Mouse (Mus musculus) spleen, embryonic (tissue): Measurements from ENCODE around the gene 1600014C23Rik.

Experiments used
- CTCF ChIA-PET: fragments of 350-600 bp; sonication (Branson Sonifier 250); formaldehyde crosslinking; loops from one replicate; lab custom pipeline; 2022; lab: Charles Lee

The 1600014C23Rik gene

DNA sequence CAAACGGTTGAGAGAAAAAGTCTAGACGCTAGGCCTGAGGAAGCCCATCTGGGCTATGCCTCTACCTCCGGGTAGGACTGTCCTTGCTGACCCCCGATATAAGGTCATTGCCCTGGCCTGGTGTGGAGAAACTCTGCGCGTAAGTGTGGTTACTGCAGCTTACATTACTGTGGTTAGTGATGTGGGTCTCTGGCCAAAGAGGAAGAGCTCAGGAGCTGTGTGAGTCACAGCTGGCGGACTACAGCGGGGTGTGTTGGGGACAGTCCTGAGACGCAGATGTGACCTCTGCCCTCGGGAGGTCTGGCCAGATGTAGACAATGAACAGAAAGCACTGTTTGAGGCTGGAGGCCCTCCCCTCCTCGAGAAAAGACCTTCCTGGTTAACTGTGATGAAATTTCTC lies 19.0 kb upstream of the 1600014C23Rik start:
- CTCF ChIA-PET = no interaction called here

DNA sequence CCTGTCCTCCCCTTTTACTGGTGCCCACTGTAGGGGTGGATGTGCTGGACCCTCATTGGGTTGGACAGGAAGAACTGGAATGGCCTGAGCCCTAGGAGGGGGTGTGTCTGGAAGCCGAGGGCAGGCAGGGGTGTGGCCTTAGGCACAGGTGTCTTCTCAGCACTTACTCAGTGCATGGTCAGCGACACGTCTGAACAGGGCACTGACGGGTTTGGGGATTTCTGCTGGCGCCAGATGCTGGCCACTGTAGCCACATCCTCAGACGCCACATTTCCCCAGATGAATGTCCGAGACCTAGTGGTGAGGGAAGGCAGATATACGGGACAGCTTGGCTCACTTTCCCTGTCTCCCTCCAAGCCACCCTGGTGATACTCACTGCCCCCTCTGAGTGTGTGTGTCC lies 18.4 kb upstream of the 1600014C23Rik start:
- CTCF ChIA-PET = no interaction called here

DNA sequence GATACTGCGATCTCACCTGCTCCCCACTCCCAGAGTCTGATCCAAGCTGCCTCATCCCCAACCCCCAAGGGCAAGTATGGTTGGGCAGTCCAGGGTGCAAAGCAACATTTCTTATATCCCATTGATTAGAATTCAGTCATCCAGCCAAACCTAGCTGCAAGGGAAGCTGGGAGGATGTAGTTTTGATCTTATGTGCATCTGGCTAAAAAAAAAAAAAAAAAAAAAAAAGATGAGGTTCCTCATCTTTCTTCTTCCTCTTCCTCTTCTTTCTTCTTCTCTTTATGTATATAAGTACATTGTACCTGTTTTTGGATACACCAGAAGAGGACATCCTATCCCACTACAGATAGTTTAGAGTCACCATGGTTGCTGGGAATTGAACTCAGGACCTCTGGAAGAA lies 17.7 kb upstream of the 1600014C23Rik start:
- CTCF ChIA-PET = no interaction called here

GRCm38 (mm10) chr17:45749100-45749499 lies 15.5 kb upstream of the 1600014C23Rik start:
- CTCF ChIA-PET = no interaction called here

DNA sequence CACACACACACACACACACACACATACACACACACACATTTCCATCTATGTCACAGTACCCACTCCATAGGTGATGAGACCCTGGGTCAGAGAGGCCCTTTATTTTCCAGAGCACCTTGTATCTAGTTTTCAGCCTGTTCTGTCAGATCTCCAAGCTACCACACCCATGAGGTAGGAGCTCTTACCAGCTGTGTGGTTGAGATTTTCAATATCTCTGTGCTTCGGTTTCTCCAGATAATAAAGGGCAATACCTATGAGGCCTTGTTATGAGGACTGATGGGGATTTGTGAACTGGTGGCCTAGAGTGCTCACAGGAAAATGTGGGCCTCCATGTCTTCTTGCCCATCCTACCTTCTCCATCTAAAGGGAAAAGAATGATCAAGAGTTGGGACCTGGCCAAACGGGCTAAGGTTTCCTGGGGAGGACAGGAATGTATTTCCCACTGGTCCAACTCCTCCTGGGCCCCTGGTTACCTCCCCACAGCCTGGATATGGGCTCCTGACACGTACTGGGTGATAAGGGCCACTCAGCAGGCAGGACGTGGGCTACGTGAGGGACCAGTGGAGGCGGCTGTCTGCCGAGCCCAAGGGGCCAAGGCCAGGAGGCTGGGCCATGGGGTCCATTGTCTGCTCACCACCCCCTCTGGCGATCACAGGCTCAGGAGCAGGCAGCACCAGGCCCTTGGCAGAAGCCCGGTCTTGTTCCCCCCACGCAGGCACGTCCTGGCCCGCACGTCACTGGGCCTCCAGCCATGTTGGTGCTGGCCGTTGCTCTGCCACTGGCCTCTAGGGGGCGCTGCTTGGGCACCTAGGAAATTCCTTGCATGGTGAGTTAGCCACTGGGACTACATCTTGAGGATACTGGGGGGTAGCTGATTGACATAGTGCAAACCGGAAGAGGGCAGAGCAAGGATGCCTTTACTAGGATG lies 14.5 kb upstream of the 1600014C23Rik start:
- CTCF ChIA-PET = no interaction called here

- CTCF ChIA-PET = no interaction called here
These were observed 13.6 kb upstream of the 1600014C23Rik start for GRCm38 (mm10) chr17:45747293-45747692.

DNA sequence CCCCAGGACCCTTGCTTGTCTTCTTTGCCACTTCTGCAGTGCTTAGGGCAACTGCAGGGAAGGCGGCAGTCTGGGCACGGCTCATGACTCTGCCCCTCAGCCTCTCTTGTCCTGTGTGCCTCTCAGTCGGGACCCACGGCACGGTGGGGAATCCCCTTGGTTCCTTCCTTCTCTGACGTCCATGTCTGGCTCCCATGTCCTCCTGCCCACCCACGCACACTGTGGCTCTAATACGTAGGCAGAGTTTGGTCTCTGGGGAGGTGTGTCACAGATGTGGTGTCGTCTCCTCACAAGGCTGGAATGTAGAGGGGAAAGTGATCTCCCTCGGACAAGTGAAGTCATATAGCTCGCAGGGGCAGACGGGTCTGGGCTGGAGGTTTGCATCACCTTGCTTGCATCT lies 13.1 kb upstream of the 1600014C23Rik start:
- CTCF ChIA-PET = no interaction called here

DNA sequence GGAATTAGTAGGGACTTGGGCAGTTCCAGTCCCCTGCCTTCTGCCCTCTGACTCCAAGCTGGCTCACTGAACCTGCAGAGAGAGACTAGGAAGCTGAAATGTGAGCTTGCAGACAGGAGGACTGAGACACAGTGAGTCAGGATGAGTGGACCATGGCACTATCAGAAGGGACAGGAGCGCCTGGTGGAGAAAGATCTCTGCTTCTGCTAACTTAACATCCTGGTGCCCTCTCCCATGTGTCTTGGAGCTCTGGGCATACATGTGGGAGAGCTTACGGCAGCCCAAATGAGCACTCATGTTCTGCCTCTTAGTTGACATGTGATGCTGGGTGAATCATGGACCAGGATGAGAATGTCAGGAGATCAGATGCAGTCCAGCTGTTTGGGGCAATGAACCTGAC lies 12.0 kb upstream of the 1600014C23Rik start:
- CTCF ChIA-PET = interaction anchor here (1.4 kb wide), 1 partner anchor 12 kb away, joined by 3 read pairs; the partner anchor contains the start of gene 1600014C23Rik

DNA sequence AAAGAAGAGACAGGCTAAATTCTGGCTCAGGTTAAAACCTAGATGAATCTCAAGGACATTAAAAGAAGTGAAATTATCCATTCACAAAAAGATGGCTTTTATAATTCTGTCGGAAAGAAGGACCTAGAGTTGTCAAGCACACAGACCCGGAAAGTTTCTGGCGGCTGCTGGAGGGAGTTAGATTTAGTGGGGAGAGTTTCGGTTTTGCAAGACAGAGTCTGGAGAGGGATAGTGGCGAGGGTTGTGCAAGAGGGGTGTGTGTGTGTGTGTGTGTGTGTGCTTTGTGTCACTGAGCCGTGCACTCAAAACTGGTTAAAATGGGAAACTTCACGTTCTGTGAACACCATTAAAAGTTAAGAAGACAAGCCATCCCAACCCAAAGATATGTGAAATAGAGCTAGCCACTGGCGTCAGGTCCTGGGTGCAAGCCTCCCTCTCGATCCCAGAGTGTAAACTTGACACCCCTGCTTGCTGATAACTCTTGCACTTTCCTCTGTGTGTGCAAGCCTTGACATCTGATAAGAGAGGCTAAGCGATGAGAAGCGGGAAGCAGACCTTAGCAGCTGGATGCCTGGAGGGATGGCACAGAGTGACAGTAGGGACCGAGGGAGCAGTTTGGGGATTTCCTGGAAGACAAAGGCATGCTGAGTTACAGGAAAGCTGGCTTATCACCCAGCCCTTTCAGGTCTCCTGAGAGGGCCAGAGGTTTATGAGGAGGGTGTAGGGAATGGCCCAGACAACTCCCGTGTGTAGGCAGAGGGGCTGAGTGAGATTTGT lies 8.9 kb upstream of the 1600014C23Rik start:
- CTCF ChIA-PET = no interaction called here

DNA sequence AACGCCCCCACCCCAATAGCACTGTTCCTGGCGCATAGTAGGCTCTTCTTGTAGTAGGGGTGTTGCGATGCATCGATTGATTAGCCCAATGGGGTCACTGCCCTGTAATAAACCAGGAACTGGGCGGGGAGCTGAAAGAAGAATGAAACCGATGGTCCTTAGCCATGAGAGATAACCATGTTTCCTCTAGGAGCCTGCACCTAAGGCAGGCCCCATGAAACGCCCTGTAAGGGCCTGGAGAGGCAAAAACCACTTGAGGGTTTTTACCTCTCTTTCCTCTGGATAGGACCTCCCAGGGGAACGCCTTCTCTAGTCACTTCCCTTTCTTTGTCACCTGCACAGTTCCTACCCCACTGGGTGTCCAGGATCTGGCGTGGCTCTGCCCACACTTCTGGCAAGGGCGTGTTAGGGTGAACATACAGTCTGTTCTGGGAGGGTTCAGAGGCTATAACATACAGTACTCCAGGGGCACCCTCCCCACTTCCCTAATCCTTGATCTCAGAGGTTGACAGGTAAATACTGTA lies 3.5 kb upstream of the 1600014C23Rik start:
- CTCF ChIA-PET = no interaction called here

DNA sequence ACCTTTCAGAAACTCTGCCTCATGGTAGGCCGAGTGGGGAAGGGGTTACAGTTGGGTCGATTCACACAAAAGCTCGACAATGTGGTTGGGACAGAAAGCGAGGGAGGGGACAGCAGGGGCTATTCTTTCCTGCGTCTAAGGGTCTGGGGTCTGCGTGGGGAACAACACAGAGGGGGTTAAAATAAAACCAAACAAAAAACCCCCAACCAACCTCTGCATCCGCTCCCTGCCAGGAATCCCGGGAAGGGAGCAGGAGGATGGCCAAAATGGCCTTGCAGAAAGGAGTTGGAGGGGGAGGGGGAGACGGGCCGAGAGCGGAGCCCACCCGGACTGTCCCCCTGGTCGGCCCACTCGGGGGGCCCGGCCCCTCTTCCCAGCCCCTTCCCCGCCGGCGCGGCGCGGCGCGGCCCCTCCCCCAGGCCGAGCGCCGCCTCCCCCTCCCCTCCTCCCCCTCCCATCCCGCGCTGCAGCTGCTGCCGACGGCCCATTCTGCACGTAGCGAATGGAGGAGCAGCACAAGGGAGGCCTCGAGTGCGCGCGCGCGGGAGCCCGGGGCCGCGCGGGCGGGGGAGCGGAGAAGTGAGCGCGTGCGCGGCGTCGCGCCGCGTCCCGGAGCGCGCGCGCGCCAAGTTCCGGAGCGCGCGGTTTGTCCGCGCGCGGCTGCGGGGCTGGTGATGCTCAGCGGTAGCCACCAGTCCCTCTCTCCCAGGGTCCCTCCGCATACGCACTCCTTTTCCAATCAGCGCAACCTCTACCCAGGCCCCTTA lies 2.9 kb upstream of the 1600014C23Rik start:
- CTCF ChIA-PET = interaction anchor here (5.8 kb wide), 1 partner anchor 296 kb away, joined by 27 read pairs; the partner anchor contains the start of gene Vegfa

DNA sequence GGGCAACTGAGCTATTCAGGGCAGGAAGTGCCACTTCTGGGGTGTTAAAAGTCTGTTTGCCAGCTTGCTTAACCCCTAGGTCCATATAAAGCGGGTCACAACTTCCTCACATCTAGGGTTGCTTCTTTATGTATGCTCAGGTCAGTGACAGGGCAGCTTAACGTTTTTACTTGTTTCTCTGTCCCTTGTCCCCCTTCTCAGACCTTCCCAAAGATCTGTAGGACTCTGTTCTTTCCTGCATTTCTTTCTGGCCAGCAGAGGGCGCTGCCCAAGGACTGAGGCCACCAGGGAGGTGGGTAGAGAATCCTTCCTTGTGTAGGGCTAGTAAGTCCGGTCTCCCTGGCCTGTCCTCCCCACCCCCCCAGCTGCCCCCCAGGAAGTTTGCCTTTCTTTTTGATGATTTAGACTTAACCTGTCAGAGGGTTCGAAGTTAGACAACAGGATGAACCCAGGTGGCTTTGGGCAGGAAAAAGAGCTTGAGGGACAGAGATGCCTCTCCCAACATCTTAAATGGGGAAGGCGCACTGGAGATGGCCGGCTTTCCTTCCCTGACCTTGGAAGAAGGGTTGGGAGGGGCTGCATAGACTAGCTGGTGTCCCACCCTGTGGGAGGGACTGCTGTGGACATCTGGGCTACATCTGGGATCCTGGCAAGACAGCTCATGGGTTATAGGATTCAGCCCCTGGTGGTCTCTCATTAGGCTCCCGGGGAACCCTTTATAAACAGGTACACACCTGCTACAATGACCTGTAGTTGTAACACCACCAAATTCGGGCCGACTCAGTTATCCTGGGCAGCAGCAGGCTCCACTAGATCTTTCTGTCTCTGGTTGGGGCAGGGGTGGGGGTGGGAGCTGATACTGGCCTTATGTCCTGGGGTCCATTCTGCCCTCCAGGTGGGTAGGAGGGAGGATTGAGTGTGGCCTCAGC lies 2.0 kb upstream of the 1600014C23Rik start:
- CTCF ChIA-PET = interaction anchor here (0.5 to 5.8 kb wide), 6 partner anchors 13 to 339 kb away, joined by 3 to 27 read pairs (median 4); partner anchors contain the start of gene Vegfa

GRCm38 (mm10) chr17:45734881-45735280 lies 1.2 kb upstream of the 1600014C23Rik start:
- CTCF ChIA-PET = interaction anchor here (0.5 to 5.8 kb wide), 4 partner anchors 17 to 340 kb away, joined by 3 to 27 read pairs (median 4); partner anchors contain the start of gene Vegfa

DNA sequence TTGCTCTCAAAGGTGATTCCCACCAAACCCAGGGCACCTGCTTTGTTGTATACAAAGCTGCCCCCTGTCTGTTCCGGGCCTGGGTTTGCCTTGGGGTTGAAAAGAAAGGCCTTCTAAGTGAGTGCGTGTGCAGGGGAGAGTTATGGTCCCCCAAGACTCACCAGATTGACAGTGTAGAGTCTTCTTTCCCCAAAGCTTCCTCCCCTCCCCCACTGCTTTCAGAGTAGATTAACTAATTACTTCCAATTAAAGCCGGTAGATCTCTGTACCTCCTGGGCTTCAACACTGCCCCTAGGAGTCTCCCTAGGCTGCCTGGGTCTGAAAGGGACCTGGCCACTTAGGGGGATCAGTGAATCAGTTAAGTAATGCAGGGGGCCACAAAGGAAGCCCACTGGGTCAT lies 689 bp upstream of the 1600014C23Rik start:
- CTCF ChIA-PET = interaction anchor here (0.6 to 5.8 kb wide), 3 partner anchors 293 to 340 kb away, joined by 3 to 27 read pairs (median 5); partner anchors contain the start of gene Vegfa

- CTCF ChIA-PET = interaction anchor here (0.5 to 5.8 kb wide), 4 partner anchors 9 to 938 kb away, joined by 3 to 27 read pairs (median 4); partner anchors contain the start of gene Vegfa
These were observed 458 bp downstream of the 1600014C23Rik start for GRCm38 (mm10) chr17:45733038-45733734.

DNA sequence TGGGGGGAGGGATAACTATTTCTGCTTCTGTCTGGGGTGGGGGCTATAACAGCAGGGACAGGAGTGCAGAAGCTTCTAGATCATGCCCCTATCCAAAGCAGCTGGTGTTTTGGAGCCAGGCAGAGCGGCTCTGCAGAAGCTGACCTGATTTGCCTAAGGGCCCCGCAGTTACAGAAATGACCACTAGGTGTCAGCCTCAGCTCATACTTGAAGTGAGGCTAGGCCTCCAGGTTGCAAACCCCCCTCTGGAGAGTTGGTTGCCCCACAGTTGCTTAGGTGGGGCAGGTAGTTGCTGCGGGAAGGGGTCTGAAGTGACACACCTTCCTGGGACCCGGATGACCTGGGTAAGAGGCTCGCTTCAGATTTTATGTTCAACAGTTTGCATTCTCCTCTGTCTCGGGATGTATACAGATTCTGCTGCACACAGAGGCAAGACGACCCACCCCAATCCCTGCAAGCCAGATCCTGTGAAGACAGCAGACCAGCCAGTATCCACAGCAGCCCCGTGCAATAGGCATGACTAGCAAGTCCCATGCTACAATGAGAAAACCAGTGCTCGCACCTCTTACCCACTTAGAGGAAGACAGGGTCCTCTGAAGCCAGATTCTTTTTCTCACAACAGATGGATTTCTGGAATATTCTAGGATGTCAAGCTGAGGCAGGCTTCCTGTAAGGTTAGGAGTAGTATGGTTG lies 2.3 kb downstream of the 1600014C23Rik start:
- CTCF ChIA-PET = interaction anchor here (0.6 to 5.8 kb wide), 5 partner anchors 301 to 940 kb away, joined by 3 to 27 read pairs (median 6); partner anchors contain the start of gene Vegfa

- CTCF ChIA-PET = interaction anchor here (0.6 to 5.8 kb wide), 5 partner anchors 302 to 940 kb away, joined by 3 to 27 read pairs (median 6); partner anchors contain the start of gene Vegfa
These were observed 2.9 kb downstream of the 1600014C23Rik start for GRCm38 (mm10) chr17:45730696-45731095.

- CTCF ChIA-PET = no interaction called here
These were observed 4.3 kb downstream of the 1600014C23Rik start for GRCm38 (mm10) chr17:45729387-45729786.
